29 mouse cellular contexts compared by ENCODE assay signal in the genomic region with DNA sequence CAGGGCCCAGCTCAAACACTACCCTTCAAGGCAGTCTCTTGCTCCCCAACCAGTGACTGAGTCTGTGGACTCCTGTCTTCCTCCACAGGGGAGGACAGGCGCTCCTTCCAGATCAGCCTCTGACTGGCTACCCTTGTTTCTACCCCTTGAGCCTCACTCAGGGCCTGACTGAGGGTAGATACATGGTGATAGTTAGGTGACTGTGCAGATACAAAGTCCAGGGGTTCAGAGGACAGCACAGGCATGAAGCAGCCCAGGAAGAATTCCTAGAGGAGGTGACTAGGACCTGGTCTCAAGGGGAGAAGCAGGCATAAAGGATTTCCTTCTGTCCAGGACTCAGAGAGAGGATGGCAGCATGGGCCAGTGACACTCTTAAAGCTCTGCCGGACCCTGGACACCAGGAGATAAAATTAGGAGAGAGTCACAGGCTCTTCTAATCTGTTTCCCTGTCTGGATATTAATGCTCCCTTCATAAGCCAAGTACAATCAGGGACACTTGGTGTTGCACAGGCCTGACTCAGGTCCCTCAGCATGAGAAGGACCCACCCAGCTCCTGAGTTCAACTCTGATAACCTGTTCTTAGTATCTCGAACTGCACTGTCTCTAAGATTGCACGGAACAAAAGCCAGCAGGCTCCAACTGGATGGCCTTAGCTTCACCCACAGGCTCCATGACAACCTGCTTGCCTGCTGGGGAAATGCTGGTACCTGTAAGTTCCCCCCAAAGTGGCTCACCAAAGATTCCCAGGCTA. TPM values are rescaled to one million over a fixed set of nuclear protein-coding genes. Genes with fewer than 3 reads are reported as not detected.
DNase-seq lines count a peak whose midpoint lies in the region; ATAC-seq lines count a peak whose summit lies in the region.
"Had no signal": no experiment of that assay in that cellular context is flagged by ENCODE, and none has a peak within 500 bp of the region (broad histone marks: within the 10 kb centered on the region; RNA-seq: fewer than 3 reads in every experiment).

No protein-coding gene starts in this region.

- intact Hi-C loops in heart, postnatal 10 days (cut with DNase I), result no loop called here
- intact Hi-C loops in heart, postnatal 14 days (cut with DNase I), result no loop called here
- intact Hi-C loops in left cerebral cortex, postnatal 36 days (cut with DNase I), result no loop called here

- WGBS in heart, embryonic 10.5 days, result 40% methylated on average over 4 of the region's 4 CpGs
- 59% methylated on average over 4 of the region's 4 CpGs for WGBS in heart, embryonic 15.5 days
- 69% methylated on average over 4 of the region's 4 CpGs for WGBS in intestine, embryonic 15.5 days
- WGBS in stomach, embryonic 15.5 days, result 71% methylated on average over 4 of the region's 4 CpGs

- no peak overlapping the region for H3K4me3 ChIP-seq in heart, embryonic 10.5 days
- H3K4me3 ChIP-seq in heart, embryonic 15.5 days, result no peak overlapping the region
- H3K4me3 ChIP-seq in intestine, embryonic 15.5 days (replicated peaks), result no peak overlapping the region
- no peak overlapping the region for H3K4me3 ChIP-seq in stomach, embryonic 15.5 days (replicated peaks)
- H3K4me3 ChIP-seq: embryonic facial prominence, embryonic 12.5 days; hindbrain, embryonic 10.5 days; hindbrain, embryonic 15.5 days; liver, embryonic 15.5 days had no signal

- H3K36me3 ChIP-seq in heart, embryonic 10.5 days, result no peaks in the 10 kb centered on the region
- no peaks in the 10 kb centered on the region for H3K36me3 ChIP-seq in heart, embryonic 15.5 days
- H3K36me3 ChIP-seq in intestine, embryonic 15.5 days, result no peaks in the 10 kb centered on the region
- H3K36me3 ChIP-seq in stomach, embryonic 15.5 days, result no peaks in the 10 kb centered on the region
- H3K36me3 ChIP-seq: embryonic facial prominence, embryonic 12.5 days; G1E; hindbrain, embryonic 10.5 days; hindbrain, embryonic 15.5 days; liver, embryonic 15.5 days had no signal

- no peak overlapping the region for H3K4me2 ChIP-seq in heart, embryonic 15.5 days
- no peak overlapping the region for H3K4me2 ChIP-seq in intestine, embryonic 15.5 days (replicated peaks)
- no peak overlapping the region for H3K4me2 ChIP-seq in stomach, embryonic 15.5 days
- H3K4me2 ChIP-seq: embryonic facial prominence, embryonic 12.5 days; hindbrain, embryonic 15.5 days; liver, embryonic 15.5 days; lung, embryonic 14.5 days; midbrain, embryonic 11.5 days had no signal

- no peak for ATAC-seq in heart, embryonic 15.5 days (replicated peaks; ENCODE audit: insufficient number of reproducible peaks, insufficient read depth, low FRiP score, low read depth)
- peak; percentile 69 for ATAC-seq in intestine, embryonic 15.5 days
- no peak for ATAC-seq in stomach, embryonic 15.5 days (ENCODE audit: insufficient read depth, low FRiP score, low read depth)
- ATAC-seq: forebrain, embryonic 14.5 days; inflammation-experienced regulatory T-cells, adult 6 months; midbrain, embryonic 16.5 days had no signal

- H3K4me1 ChIP-seq in heart, embryonic 10.5 days, result peaks cover 76% of the 10 kb centered on the region
- H3K4me1 ChIP-seq in heart, embryonic 15.5 days (replicated peaks), result peaks cover 39% of the 10 kb centered on the region
- peaks cover 33% of the 10 kb centered on the region for H3K4me1 ChIP-seq in intestine, embryonic 15.5 days (replicated peaks)
- H3K4me1 ChIP-seq in stomach, embryonic 15.5 days, result peaks cover 30% of the 10 kb centered on the region
- H3K4me1 ChIP-seq: liver, embryonic 15.5 days had no signal

- no peak for DNase-seq in heart, embryonic 10.5 days (ENCODE audit: low spot score)
- no peak for DNase-seq in heart, postnatal 10 days
- DNase-seq in heart, postnatal 14 days, result no peak
- DNase-seq in adipocyte (ENCODE audit: low spot score), result no peak
- DNase-seq in left cerebral cortex, postnatal 36 days (ENCODE audit: low spot score in 2 of 2), result no peak
- DNase-seq: adrenal gland, postnatal 14 days; cerebellum, adult 11 months; cerebellum, adult 9-10 months; cerebellum, postnatal 36 days; embryo, embryonic 11 days; kidney, postnatal 4 days; layer of hippocampus, adult 9-11 months; liver; lung, embryonic 14.5 days; lung, postnatal 14 days; right cerebral cortex, adult 18-20 months; thymus, postnatal 14 days had no signal

- no peaks in the 10 kb centered on the region for H3K9me3 ChIP-seq in heart, embryonic 10.5 days
- H3K9me3 ChIP-seq in heart, embryonic 15.5 days (replicated peaks), result no peaks in the 10 kb centered on the region
- H3K9me3 ChIP-seq in intestine, embryonic 15.5 days, result no peaks in the 10 kb centered on the region
- no peaks in the 10 kb centered on the region for H3K9me3 ChIP-seq in stomach, embryonic 15.5 days
- H3K9me3 ChIP-seq: embryonic facial prominence, embryonic 12.5 days; G1E; hindbrain, embryonic 10.5 days; hindbrain, embryonic 15.5 days; liver, embryonic 15.5 days had no signal

- 0 out of 2 replicates have a peak, but pooled peaks cover 6% of the 10 kb centered on the region for H3K27me3 ChIP-seq in heart, embryonic 10.5 days (ENCODE audit: insufficient read depth, poor library complexity, severe bottlenecking)
- H3K27me3 ChIP-seq in heart, embryonic 15.5 days, result no peaks in the 10 kb centered on the region
- H3K27me3 ChIP-seq in intestine, embryonic 15.5 days (replicated peaks), result no peaks in the 10 kb centered on the region
- H3K27me3 ChIP-seq in stomach, embryonic 15.5 days (replicated peaks), result no peaks in the 10 kb centered on the region
- H3K27me3 ChIP-seq: embryonic facial prominence, embryonic 12.5 days; hindbrain, embryonic 15.5 days; liver, embryonic 15.5 days had no signal

- peak overlapping the region; percentile 82 for H3K27ac ChIP-seq in heart, embryonic 10.5 days
- peak overlapping the region; percentile 47; the same call in 1 of the 2 replicates for H3K27ac ChIP-seq in heart, embryonic 15.5 days
- peak overlapping the region; percentile 68 for H3K27ac ChIP-seq in intestine, embryonic 15.5 days
- H3K27ac ChIP-seq in stomach, embryonic 15.5 days, result peak overlapping the region; percentile 77
- H3K27ac ChIP-seq: embryonic facial prominence, embryonic 12.5 days; hindbrain, embryonic 10.5 days; hindbrain, embryonic 15.5 days; liver, embryonic 15.5 days had no signal

- no peak overlapping the region for H3K9ac ChIP-seq in heart, embryonic 15.5 days
- H3K9ac ChIP-seq in intestine, embryonic 15.5 days, result no peak overlapping the region
- no peak overlapping the region for H3K9ac ChIP-seq in stomach, embryonic 15.5 days
- H3K9ac ChIP-seq: embryonic facial prominence, embryonic 12.5 days; hindbrain, embryonic 15.5 days; liver, embryonic 15.5 days; lung, embryonic 14.5 days had no signal

RNA-seq across cellular contexts. Expression of gene Neurl1b, which starts 37.5 kb away (rescaled TPM):
- 1.3 and 1.8 TPM in 2 replicates for polyA plus RNA-seq in heart, embryonic 10.5 days (2016; fragmentation: Nextera tagmentation; extraction: Ambion mirVana)
- 10 to 100 TPM; 23.8 to 24.3 TPM for total RNA-seq in heart, postnatal 10 days (2021)
- polyA plus RNA-seq in heart, embryonic 15.5 days (2015; fragmentation: Nextera tagmentation; extraction: Ambion mirVana), result 2.5 and 2.7 TPM in 2 replicates
- 10 to 100 TPM in 1 of 2 experiments, 1 to 10 TPM in 1; 8.9 to 12.3 TPM for total RNA-seq in heart, postnatal 14 days (2021)
- polyA plus RNA-seq in intestine, embryonic 15.5 days (2015; fragmentation: Nextera tagmentation; extraction: Ambion mirVana), result 1.8 and 2.2 TPM in 2 replicates
- polyA plus RNA-seq in stomach, embryonic 15.5 days (2015; fragmentation: Nextera tagmentation; extraction: Ambion mirVana), result 2.5 and 2.6 TPM in 2 replicates
- 10 to 100 TPM; 73.3 to 77.5 TPM for total RNA-seq in left cerebral cortex, postnatal 36 days (2021)
- polyA plus RNA-seq: G1E had no signal
